Mouse (Mus musculus) liver, embryonic 12.5 days (tissue): ENCODE results near the gene Raet1e. TPM values are rescaled to one million over a fixed set of nuclear protein-coding genes. Genes with fewer than 3 reads are reported as not detected.
A peak's percentile ranks its signal among the peaks of the same experiment; 100 is the strongest.
"Not testable (repeated sequence)": the region's sequence is repeated elsewhere in the genome, so short reads cannot be mapped to it uniquely, and the experiment has no call there.

ENCODE experiments used
- ATAC-seq: fragments of 200-750 bp; cut with Nextera tagmentation; 2 replicates; pipeline ENCODE4 v1.8.0; 2017; ENCODE audit warnings: moderate number of reproducible peaks, mild to moderate bottlenecking, moderate library complexity
- H3K27ac ChIP-seq: fragments of 300-500 bp; sonication (generic); 2 replicates; pipeline ENCODE4 v1.5.1; 2016; ENCODE audit warnings: mild to moderate bottlenecking
- H3K27me3 ChIP-seq: fragments of 300-500 bp; sonication (generic); replicated peaks from 2 replicates; pipeline ENCODE4 v1.6.1; 2016; ENCODE audit warnings: mild to moderate bottlenecking, moderate library complexity
- H3K36me3 ChIP-seq: fragments of 300-500 bp; sonication (generic); 2 replicates; pipeline ENCODE4 v1.6.1; 2016; ENCODE audit warnings: mild to moderate bottlenecking, moderate library complexity
- H3K4me1 ChIP-seq: fragments of 300-500 bp; sonication (generic); 2 replicates; pipeline ENCODE4 v1.6.1; 2016
- H3K4me2 ChIP-seq: fragments of 300-500 bp; sonication (generic); 2 replicates; pipeline ENCODE4 v1.6.1; 2016; ENCODE audit warnings: mild to moderate bottlenecking, moderate library complexity
- H3K4me3 ChIP-seq: fragments of 300-500 bp; sonication (generic); 2 replicates; pipeline ENCODE4 v1.5.1; 2016; ENCODE audit warnings: mild to moderate bottlenecking, moderate library complexity
- H3K9ac ChIP-seq: fragments of 300-500 bp; sonication (generic); 2 replicates; pipeline ENCODE4 v1.6.1; 2016; ENCODE audit warnings: mild to moderate bottlenecking, moderate library complexity
- H3K9me3 ChIP-seq: fragments of 300-500 bp; sonication (generic); replicated peaks from 2 replicates; pipeline ENCODE4 v1.6.1; 2016; ENCODE audit warnings: mild to moderate bottlenecking, moderate library complexity
- WGBS: fragments of 180-500 bp; shearing (Covaris S2); methylation state at CpG from one replicate; pipeline ENCODE4 v1.1.7; 2016; ENCODE audit not compliant: insufficient replicate concordance; 5-methylcytosine and 5-hydroxymethylcytosine counted together
- polyA plus RNA-seq: library from polyadenylated mRNA; unstranded; fragments of >200 nt; fragmentation: Nextera tagmentation; extraction: Ambion mirVana; gene quantifications from 2 replicates; pipeline ENCODE4 v1.2.1, GENCODE M21; 2016

The Raet1e gene
- polyA plus RNA-seq, 1 experiment from 2014 or later = 1.3 TPM

DNA sequence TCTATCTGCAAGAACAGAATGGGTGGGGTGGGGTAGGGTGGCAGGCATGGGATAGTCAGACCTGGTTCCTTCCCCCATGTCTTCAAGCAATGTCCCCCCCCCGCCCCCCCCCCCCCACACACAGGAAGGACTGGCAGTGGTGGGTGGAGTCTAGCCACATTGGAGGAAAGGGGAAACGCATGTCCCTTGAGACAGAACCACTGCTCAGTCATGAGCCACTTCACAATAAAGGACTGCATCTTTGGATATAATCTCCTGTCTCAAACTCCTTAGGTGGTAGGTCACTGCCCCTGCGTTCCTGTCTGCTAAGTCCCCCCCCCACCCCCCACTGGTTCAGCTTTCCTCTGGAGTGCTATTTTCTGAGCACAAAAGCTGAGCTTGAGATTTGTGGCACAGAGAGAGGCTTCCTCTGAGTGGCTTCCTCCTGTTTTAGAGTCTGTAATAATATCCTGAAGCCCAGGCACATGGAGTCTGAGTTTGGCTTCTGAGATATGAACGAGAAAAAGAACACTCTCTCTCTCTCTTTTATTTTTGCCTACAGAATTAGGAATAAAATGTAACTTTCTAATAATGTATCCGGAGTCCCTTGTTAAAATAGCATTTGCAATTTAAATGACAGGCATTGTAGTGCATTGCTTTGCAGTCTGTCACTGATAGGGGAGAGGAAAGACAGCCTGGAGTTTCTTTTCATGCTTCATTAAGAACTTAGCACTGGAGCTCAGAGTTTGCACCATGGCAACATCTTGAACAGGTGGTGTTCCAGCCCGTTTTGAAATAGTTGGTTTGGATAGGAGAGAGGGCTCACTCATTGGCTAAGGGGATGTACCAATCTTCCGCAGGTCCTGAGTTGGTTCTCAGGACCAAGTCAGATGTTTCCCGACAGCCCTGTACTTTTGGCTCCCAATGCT, 112.8 kb downstream of the Raet1e start:
- H3K27ac ChIP-seq, H3K4me1 ChIP-seq, H3K36me3 ChIP-seq, ATAC-seq, H3K4me3 ChIP-seq, H3K4me2 ChIP-seq, H3K9ac ChIP-seq, H3K9me3 ChIP-seq: not testable (repeated sequence)
- 42% methylated on average over 6 of the region's 8 CpGs for WGBS
- H3K27me3 ChIP-seq = peaks cover 18% of the 10 kb centered on the region

DNA sequence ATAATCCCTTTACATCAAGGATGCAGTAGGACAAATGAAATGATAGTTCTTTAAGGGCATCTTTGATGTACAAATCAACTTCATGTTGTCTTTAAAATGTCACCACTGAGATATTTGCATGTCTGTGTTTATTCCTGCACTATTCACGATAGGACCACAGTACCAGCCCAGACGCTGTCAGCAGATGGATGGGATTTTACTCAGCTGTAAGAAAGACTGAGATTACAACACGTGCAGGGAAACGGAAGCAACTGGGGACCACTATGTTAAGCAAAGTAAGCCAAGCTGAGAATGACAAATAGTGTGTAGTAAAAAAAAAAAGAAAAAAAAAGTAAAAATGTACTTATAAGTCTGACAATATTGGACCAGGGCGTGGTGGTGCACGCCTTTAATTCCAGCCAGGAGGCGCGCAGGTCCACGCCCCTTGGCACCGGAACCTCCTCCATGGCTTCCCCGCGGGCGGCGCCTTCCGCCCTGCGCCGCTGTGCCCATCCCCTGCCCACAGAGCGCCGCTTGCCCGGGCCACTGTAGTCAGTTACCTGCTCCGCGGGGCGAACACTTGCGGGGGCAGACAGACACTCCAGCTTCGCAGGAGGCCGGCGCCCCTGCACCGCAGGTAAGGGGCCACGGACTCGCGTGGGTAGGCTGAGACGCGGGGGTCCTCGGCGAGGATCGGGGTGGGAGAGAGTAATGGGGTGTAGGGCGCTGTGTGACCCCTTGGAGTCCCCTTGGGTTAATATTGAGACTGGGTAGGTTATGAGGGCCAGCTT, 114.7 kb downstream of the Raet1e start:
- H3K27me3 ChIP-seq = peaks cover 18% of the 10 kb centered on the region
- not testable (repeated sequence) for H3K4me1 ChIP-seq, H3K9ac ChIP-seq, ATAC-seq, H3K36me3 ChIP-seq, H3K27ac ChIP-seq, H3K9me3 ChIP-seq
- peak overlapping the region; percentile 44 for H3K4me3 ChIP-seq
- peak overlapping the region; percentile 63 for H3K4me2 ChIP-seq
- WGBS = 4% methylated on average over 37 of the region's 37 CpGs

DNA sequence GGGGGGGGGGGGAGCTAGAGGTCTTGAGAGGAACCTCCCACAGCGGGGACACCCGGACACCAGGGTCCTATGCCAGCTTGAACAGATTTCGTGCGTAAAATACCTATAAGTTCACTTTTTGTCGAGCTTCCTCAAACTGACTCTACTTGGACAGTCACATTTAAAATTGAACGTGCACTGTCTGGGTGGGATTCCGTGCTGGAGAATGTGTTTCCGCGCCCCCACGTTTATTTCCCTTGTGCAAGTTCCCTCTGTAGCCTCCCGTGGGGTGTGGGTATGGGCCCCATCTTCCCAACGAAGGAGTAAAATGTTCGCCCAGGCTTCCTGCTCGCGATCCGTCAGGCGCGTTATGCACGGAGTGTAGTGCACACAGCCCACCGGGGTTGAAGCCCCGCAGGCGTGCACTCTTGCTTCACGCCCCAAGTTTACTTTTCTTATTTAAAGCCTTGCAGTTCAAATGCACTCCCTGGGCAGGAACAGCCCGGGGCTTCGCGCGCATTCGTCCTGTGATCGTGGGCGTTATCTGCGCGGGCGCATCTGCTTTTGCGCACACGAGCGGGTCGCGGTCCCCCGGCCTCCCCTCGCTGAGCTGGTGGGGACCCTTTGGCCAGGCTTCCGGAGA, 115.4 kb downstream of the Raet1e start:
- peak overlapping the region; percentile 44 for H3K4me3 ChIP-seq
- H3K9ac ChIP-seq = no peak overlapping the region

DNA sequence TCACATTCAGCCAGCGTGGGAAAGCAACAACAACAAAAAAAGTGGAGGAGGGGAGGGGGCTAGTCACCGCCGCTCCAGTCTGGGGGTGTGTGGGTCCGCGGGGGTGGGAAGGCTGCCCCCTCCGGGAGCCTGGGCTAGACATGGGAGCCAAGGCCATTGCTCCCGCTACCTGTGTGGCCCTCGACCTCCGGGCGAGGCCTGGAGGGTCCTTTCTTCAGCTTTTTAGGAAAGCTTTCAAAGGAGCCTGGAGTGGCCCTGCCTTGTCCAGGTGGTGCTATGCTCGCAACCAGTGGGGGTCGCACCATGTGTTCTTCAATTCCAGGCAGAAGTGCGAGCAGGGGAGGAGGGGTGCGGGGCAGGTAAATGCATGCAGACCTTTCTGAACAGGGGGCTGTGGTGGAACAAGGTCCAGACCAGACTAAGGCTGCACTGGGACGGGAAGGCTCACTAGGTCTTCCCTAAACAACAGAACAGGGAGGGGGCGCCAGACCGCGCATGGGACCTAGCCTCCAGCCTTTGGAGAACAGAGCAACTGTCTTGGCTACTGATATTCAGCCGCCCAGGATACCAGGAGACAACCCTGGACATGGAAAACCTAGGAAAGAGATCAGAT, 116.2 kb downstream of the Raet1e start:
- Histone ChIP-seq H3K4me2 (peak overlapping the region; percentile 63), H3K4me1 (no peaks in the 10 kb centered on the region), H3K36me3 (no peaks in the 10 kb centered on the region), H3K9me3 (no peaks in the 10 kb centered on the region), H3K27me3 (peaks cover 18% of the 10 kb centered on the region), H3K4me3 (no peak overlapping the region), H3K9ac (no peak overlapping the region), H3K27ac (no peak overlapping the region)
- no peak for ATAC-seq
- 9% methylated on average over 19 of the region's 19 CpGs for WGBS

More for the DNA sequence above, 115.4 kb downstream of the Raet1e start:
- under 1% methylated on average over 41 of the region's 41 CpGs for WGBS
- no peaks in the 10 kb centered on the region for H3K36me3 ChIP-seq
- no peak overlapping the region for H3K27ac ChIP-seq
- peak overlapping the region; percentile 63 for H3K4me2 ChIP-seq
- no peaks in the 10 kb centered on the region for H3K9me3 ChIP-seq
- peaks cover 18% of the 10 kb centered on the region for H3K27me3 ChIP-seq
- H3K4me1 ChIP-seq = no peaks in the 10 kb centered on the region
- no peak for ATAC-seq

DNA sequence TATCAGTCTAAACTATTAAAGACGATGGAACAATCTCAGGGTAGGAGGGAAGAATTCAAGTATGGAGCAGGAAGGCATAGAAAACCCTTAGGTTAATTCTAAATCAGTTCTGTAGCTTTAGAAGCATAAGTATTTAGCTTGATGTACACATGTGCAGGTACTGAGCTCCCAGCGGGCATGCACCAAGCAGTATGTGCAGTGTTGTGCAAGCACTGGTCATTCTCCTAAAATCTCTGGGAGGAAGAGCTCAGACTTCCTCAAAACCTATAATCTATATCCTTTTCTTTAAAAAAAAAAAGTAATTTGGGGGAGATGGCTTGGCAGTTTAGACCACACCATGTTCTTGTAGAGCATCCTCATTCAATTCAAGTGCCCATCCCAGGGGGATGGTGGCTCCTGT, 120.1 kb downstream of the Raet1e start:
- H3K9ac ChIP-seq, H3K4me2 ChIP-seq, ATAC-seq, H3K27ac ChIP-seq, H3K9me3 ChIP-seq, H3K4me1 ChIP-seq, H3K36me3 ChIP-seq, H3K4me3 ChIP-seq: not testable (repeated sequence)
- WGBS = 61% methylated on average over 2 of the region's 2 CpGs
- H3K27me3 ChIP-seq = peaks cover 14% of the 10 kb centered on the region

DNA sequence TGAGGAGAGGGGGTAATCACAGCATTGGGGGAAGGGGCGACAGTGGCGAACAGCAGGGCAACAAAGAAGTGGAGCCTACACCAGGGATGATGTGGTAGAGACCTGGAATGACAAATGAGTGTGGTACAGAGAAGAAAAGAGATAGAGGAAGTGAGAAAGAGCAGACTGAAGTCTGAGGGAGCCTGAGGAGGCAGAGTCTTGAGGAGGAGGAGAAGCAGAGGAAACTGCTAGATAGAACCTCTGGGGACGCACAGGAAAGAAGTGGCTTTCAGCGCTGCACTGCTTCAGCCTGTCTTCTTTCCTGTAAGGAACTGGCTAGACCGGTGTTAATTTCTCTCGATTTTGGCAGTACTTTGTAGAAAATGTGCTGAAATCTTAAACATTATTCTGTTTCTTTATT, 124.4 kb downstream of the Raet1e start:
- Histone ChIP-seq H3K9ac (no peak overlapping the region), H3K9me3 (no peaks in the 10 kb centered on the region), H3K4me1 (no peaks in the 10 kb centered on the region), H3K4me2 (no peak overlapping the region), H3K27ac (no peak overlapping the region), H3K4me3 (no peak overlapping the region), H3K36me3 (no peaks in the 10 kb centered on the region), H3K27me3 (no peaks in the 10 kb centered on the region; the same call in 1 of the 2 replicates)
- WGBS = 16% methylated on average over 6 of the region's 6 CpGs
- ATAC-seq = no peak

DNA sequence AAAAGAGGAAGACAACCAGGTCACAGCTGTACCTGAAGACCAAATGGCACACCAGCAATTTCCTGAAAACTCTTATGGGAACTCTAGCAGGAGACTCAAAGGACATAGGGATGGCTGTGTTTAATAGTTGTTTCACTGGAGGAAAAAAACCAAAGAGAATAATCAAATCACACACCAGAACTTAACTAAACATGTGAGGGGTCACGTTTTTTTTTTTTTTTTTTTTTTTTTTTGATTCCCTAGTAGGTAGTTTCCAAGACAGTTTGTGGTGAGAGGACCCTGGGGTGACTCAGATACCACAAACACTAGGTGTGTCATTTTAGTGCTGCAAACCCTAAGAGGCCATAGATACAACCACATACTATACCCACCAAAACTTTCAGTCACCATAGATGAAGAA, 137.3 kb downstream of the Raet1e start:
- ATAC-seq = no peak
- Histone ChIP-seq H3K27ac (no peak overlapping the region), H3K4me3 (no peak overlapping the region), H3K36me3 (no peaks in the 10 kb centered on the region), H3K4me1 (no peaks in the 10 kb centered on the region), H3K9ac (no peak overlapping the region), H3K4me2 (no peak overlapping the region), H3K27me3 (no peaks in the 10 kb centered on the region), H3K9me3 (no peaks in the 10 kb centered on the region)
- WGBS = 27% methylated on average over 1 of the region's 1 CpGs

DNA sequence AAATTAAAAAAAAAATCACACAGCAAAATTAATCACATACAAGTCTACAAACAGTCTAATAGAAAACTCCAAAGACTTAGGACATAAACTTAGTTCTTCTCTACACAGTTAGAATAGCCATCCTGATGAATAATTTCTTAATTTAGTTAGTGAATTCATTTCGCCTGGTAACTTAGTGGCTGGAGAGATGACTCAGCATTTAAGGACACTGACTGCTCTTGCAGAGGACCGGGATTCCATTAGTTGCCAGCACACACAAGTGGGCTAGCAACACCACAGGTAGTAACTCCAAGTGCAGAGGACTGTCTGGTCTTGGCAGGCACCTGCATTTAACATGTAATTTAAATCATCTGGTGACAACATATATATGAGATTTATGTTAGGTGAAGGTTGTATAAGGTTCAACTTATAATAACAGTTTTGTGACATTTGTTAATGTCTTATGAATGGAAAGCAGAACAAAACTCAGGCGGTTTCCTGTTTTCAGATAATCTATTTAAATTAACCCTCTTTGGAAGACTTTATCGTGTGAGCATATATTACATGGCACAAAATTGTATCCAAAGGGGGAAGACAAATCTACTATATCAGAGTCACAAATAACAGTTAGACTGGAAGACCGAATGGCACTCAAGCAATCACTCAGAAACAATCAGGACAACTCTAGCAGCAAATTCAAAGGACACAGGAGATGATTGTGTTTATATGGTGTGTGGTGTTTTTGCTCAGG, 138.8 kb downstream of the Raet1e start:
- Histone ChIP-seq H3K27ac (no peak overlapping the region), H3K27me3 (no peaks in the 10 kb centered on the region), H3K4me3 (no peak overlapping the region), H3K4me1 (no peaks in the 10 kb centered on the region), H3K36me3 (no peaks in the 10 kb centered on the region), H3K9me3 (no peaks in the 10 kb centered on the region), H3K4me2 (no peak overlapping the region), H3K9ac (no peak overlapping the region)
- no peak for ATAC-seq
- WGBS = 50% methylated on average over 5 of the region's 5 CpGs

DNA sequence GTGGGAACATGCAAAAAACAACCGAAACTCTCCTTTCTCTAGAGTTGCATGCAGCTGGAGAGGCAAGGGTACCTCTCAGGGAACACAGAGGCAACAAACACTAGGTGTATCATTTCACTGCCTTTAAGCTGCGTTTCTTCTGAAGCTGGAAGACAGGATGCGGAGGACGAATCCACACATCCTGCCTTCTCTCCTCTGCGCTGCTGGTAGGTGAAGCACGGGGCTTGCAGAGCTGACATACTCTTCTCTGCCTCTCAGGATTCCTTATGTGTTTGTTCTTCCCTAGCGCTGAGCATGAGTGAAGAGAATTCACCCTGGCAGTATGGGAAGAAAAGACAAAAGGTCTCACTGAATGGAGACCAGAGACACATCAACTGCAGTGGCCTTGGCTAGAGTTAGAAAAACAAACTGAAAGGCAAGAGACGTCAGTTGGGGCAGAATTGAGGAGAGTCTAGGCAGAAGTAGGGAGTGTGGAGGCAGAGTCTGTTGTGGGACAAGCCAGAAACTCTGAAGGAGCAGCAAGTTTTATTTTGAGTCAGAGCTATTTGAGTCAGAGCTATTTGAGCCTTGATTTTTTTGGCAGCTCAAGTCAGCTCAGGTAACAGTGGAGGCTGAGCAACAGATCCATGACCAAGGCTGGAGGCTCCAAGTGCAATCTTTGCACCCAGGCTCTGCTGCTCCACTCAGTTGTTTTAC, 139.5 kb downstream of the Raet1e start:
- no peak overlapping the region for H3K9ac ChIP-seq
- ATAC-seq = no peak
- WGBS = 61% methylated on average over 8 of the region's 8 CpGs
- H3K27ac ChIP-seq = no peak overlapping the region
- H3K4me1 ChIP-seq = no peaks in the 10 kb centered on the region
- no peak overlapping the region for H3K4me3 ChIP-seq
- H3K9me3 ChIP-seq = no peaks in the 10 kb centered on the region
- no peaks in the 10 kb centered on the region for H3K27me3 ChIP-seq
- H3K36me3 ChIP-seq = no peaks in the 10 kb centered on the region
- no peak overlapping the region for H3K4me2 ChIP-seq

DNA sequence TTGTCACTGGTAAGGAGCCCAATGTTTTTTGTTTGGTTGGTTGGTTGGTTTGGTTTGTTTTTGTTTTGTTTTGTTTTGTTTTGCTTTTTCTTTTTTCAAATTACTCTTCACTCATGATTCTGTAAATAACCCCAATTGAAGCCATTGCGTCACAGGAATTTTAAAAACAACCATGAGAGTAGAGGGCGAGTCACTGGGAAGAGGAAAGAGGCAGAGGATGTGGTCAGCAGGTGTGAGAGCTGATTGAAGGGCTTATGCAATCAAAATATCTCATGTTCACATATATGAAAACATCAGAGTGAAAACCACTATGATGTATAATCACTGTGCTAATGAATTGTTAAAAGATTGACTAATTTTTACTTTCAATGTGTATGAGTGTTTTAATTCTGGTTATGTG, 141.0 kb downstream of the Raet1e start:
- Histone ChIP-seq H3K4me2 (no peak overlapping the region), H3K4me3 (no peak overlapping the region), H3K27me3 (no peaks in the 10 kb centered on the region), H3K9me3 (no peaks in the 10 kb centered on the region), H3K9ac (no peak overlapping the region), H3K4me1 (no peaks in the 10 kb centered on the region), H3K27ac (no peak overlapping the region), H3K36me3 (no peaks in the 10 kb centered on the region)
- no peak for ATAC-seq
- WGBS = 48% methylated on average over 2 of the region's 2 CpGs

DNA sequence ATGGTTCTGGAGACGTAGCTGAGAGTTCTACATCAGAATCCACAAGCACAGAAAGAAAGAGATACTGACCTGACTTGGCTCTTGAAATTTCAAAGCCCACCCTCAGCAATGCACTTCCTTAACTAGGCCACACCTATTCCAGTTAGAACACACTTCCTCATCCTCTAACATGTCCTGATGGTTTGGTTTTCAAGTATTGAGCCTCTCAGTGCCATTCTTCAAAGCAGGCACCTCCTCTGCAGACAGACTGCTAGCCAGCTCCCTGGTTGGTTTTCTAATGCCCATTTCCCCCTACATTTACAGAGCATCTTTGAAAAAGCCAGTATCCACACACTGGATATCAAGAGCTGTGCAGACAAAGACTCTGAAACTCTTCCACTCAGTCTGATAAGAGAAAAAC, 143.3 kb downstream of the Raet1e start:
- H3K4me2 ChIP-seq = no peak overlapping the region

More for the DNA sequence above, 143.3 kb downstream of the Raet1e start:
- no peaks in the 10 kb centered on the region for H3K27me3 ChIP-seq
- no peaks in the 10 kb centered on the region for H3K4me1 ChIP-seq
- no peak for ATAC-seq
- WGBS = 27% methylated on average over 1 of the region's 1 CpGs
- no peaks in the 10 kb centered on the region for H3K9me3 ChIP-seq
- no peak overlapping the region for H3K4me3 ChIP-seq
- H3K27ac ChIP-seq = no peak overlapping the region
- no peak overlapping the region for H3K9ac ChIP-seq
- no peaks in the 10 kb centered on the region for H3K36me3 ChIP-seq
